Mouse (Mus musculus): ENCODE data around the gene Orc4. TPM values are rescaled to one million over a fixed set of nuclear protein-coding genes. Genes with fewer than 3 reads are reported as not detected.

Orc4 gene
- polyA plus RNA-seq (2017; shearing (Covaris generic)) = 100 to 1,000 TPM in 1 of 2 experiments, 10 to 100 TPM in 1; 99.4 to 102 TPM

GRCm38 (mm10) chr2:48950252-48950315 is at the start of gene Orc4:
Gene Orc4, minus strand, starts transcription at chr2:48950277.

GRCm38 (mm10) chr2:48948841-48949584 is 1.1 kb downstream of the Orc4 start, which contains the start of gene Mbd5:
Gene Mbd5, plus strand, starts transcription at chr2:48949508.

Other genes with a start within 250 kb of the Orc4 start
- 10 to 100 TPM in 1 of 2 experiments, 1 to 10 TPM in 1; 3.6 to 10.1 TPM for gene Acvr2a, start 136.2 kb downstream of the Orc4 start, polyA plus RNA-seq (2017; shearing (Covaris generic))
- gene Mbd5, start 769 bp downstream of the Orc4 start, polyA plus RNA-seq (2017; shearing (Covaris generic)) = 10 to 100 TPM; 29.7 to 32.8 TPM

All from inflammation-experienced regulatory T-cells (primary cell).